In the genomic region with DNA sequence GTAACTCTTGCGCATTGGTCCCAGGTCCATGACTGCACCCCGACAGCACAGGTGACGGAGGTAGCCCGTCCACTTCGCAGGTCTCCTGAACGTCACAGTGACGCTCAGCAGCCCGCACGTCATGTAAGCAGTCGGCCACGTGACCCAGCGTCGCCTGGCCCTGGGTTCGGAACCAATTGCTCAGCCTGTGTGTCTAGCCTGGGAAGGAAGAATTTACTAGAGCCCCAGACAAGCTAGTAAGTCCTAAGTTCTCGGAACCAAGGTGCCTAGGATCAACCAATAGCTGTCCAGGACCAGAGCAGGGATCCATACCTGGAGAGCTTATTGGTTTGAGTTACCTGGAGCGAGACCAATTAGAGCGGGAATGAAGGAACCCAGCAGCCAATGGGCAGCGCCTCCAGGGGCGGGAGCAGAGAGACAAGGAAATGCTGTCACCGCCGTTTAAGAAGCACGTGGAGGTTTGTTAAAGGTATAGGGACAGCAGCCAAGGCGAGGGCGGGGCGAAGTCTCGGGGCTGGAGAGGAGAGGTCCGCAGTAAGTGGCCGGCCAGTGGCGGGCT, we compare ENCODE assay signal across 8 mouse cellular contexts. TPM values are rescaled to one million over a fixed set of nuclear protein-coding genes. Genes with fewer than 3 reads are reported as not detected.
DNase-seq lines count a peak whose midpoint lies in the region; ATAC-seq and TF ChIP-seq lines count a peak whose summit lies in the region.

Gene Pnpo, minus strand, starts transcription at position 241 of the 559 bp plus-strand sequence.

- H3K27ac ChIP-seq in bone marrow macrophage, adult 2 months (ENCODE audit: insufficient read depth, low read depth, low read length): peak within 1 kb of the TSS; percentile 31
- H3K27ac ChIP-seq in embryonic fibroblast, embryonic 13.5 days (ENCODE audit: insufficient read depth, low read length): no peak within 1 kb of the TSS
- no peak within 1 kb of the TSS for H3K27ac ChIP-seq in kidney, embryonic 14.5 days (ENCODE audit: low read depth, low read length)
- H3K27ac ChIP-seq in limb, embryonic 15.5 days: 0 out of 2 replicates have a peak within 1 kb of the TSS, but pooled peaks have one; percentile 3

- H3K27me3 ChIP-seq in kidney, embryonic 14.5 days (ENCODE audit: control insufficient read depth, insufficient read depth, low read length): no peaks in the 10 kb centered on the region
- H3K27me3 ChIP-seq in limb, embryonic 15.5 days: no peaks in the 10 kb centered on the region

- H3K4me2 ChIP-seq in kidney, embryonic 14.5 days (replicated peaks; ENCODE audit: low read depth, low read length): peak within 1 kb of the TSS; percentile 86
- peak within 1 kb of the TSS; percentile 93 for H3K4me2 ChIP-seq in limb, embryonic 15.5 days

- peak; percentile 98 for ATAC-seq in kidney, embryonic 14.5 days (ENCODE audit: low FRiP score, low TSS enrichment)
- ATAC-seq in limb, embryonic 15.5 days (ENCODE audit: insufficient number of reproducible peaks, low FRiP score, low TSS enrichment, low read depth): peak; percentile 89

- H3K9me3 ChIP-seq in kidney, embryonic 14.5 days (ENCODE audit: control insufficient read depth, low read length): no peaks in the 10 kb centered on the region
- H3K9me3 ChIP-seq in limb, embryonic 15.5 days: no peaks in the 10 kb centered on the region

- TF ChIP-seq CTCF in bone marrow macrophage, adult 2 months (IDR thresholded peaks at IDR 0.05; ENCODE audit: low read depth, low read length): no peak
- TF ChIP-seq CTCF in embryonic fibroblast, embryonic 13.5 days (IDR thresholded peaks at IDR 0.05; ENCODE audit: borderline replicate concordance, insufficient read depth, low read length): no peak

- DNase-seq in 416B (ENCODE audit: low read depth): peak; percentile 99
- DNase-seq in heart, adult 9 months (ENCODE audit: low spot score in 2 of 2): peak; percentile 95 to 96
- DNase-seq in monocyte, adult 2 months (ENCODE audit: low read depth in 1 of 2, low spot score in 2 of 2): peak; percentile 71 to 83
- DNase-seq in spleen, postnatal 36 days (ENCODE audit: low spot score in 2 of 2): peak; percentile 93 to 95

- under 1% methylated on average over 29 of the region's 29 CpGs for WGBS in kidney, embryonic 14.5 days
- under 1% methylated on average over 29 of the region's 29 CpGs for WGBS in limb, embryonic 15.5 days

- no peak for TF ChIP-seq POLR2A in bone marrow macrophage, adult 2 months (IDR thresholded peaks at IDR 0.05; ENCODE audit: borderline replicate concordance, low read depth, low read length)
- TF ChIP-seq POLR2A in embryonic fibroblast, embryonic 13.5 days (IDR thresholded peaks at IDR 0.05; ENCODE audit: low read depth, low read length): peak; percentile 68

- H3K4me1 ChIP-seq in bone marrow macrophage, adult 2 months (ENCODE audit: control insufficient read depth, insufficient read depth, low read length): peaks cover 6% of the 10 kb centered on the region
- H3K4me1 ChIP-seq in embryonic fibroblast, embryonic 13.5 days (ENCODE audit: control insufficient read depth, insufficient read depth, low read length): no peaks in the 10 kb centered on the region
- H3K4me1 ChIP-seq in kidney, embryonic 14.5 days (ENCODE audit: control insufficient read depth, insufficient read depth, low read length): peaks cover 10% of the 10 kb centered on the region
- H3K4me1 ChIP-seq in limb, embryonic 15.5 days: peaks cover 27% of the 10 kb centered on the region

- H3K9ac ChIP-seq in kidney, embryonic 14.5 days (ENCODE audit: low read depth, low read length): peak within 1 kb of the TSS; percentile 60
- peak within 1 kb of the TSS; percentile 40; the same call in 1 of the 2 replicates for H3K9ac ChIP-seq in limb, embryonic 15.5 days

- H3K36me3 ChIP-seq in kidney, embryonic 14.5 days (ENCODE audit: control insufficient read depth, insufficient read depth, low read length): no peaks in the 10 kb centered on the region; the same call in 1 of the 2 replicates
- H3K36me3 ChIP-seq in limb, embryonic 15.5 days: no peaks in the 10 kb centered on the region

- H3K4me3 ChIP-seq in bone marrow macrophage, adult 2 months (ENCODE audit: insufficient read depth, low read length): peak within 1 kb of the TSS; percentile 82
- H3K4me3 ChIP-seq in embryonic fibroblast, embryonic 13.5 days (ENCODE audit: insufficient read depth, low read length): peak within 1 kb of the TSS; percentile 66
- peak within 1 kb of the TSS; percentile 59 for H3K4me3 ChIP-seq in kidney, embryonic 14.5 days (ENCODE audit: low read length)
- H3K4me3 ChIP-seq in limb, embryonic 15.5 days: peak within 1 kb of the TSS; percentile 52

RNA-seq across cellular contexts. Expression of gene Pnpo, which starts in this region (rescaled TPM):
- polyA plus RNA-seq in bone marrow macrophage, adult 2 months (2012; ENCODE audit: insufficient read depth, insufficient read length, missing spikeins): 17.5 and 18.1 TPM in 2 replicates
- polyA plus RNA-seq in embryonic fibroblast, embryonic 13.5 days (2011; ENCODE audit: insufficient read length, low read depth, missing spikeins): 6.8 and 8.3 TPM in 2 replicates
- 17.3 and 28.0 TPM in 2 replicates for polyA plus RNA-seq in kidney, embryonic 14.5 days (2014; fragmentation: Nextera tagmentation; extraction: Ambion mirVana)
- polyA plus RNA-seq in limb, embryonic 15.5 days (2015; fragmentation: Nextera tagmentation; extraction: Ambion mirVana): 33.6 and 37.6 TPM in 2 replicates

Comparison
In these comparisons a context has a peak if more than half of its experiments do, and no peak if none do; other contexts are left out.
1. H3K27ac ChIP-seq: peak in bone marrow macrophage, adult 2 months (single experiment) and limb, embryonic 15.5 days (single experiment); none in embryonic fibroblast, embryonic 13.5 days (single experiment) and kidney, embryonic 14.5 days (single experiment).
2. Peak in every context shown above with its lines, with median percentiles within 50 percentile points of each other: DNase-seq and H3K4me3 ChIP-seq.